Mouse (Mus musculus): ENCODE data around the gene Rtl5.

Rtl5 gene

GRCm38 (mm10) chrX:102066134-102066533 is 5.0 kb downstream of the Rtl5 start:
- DNase-seq (ENCODE audit: low spot score): peak; percentile 25

- DNase-seq (ENCODE audit: low spot score): no peak
Measured at GRCm38 (mm10) chrX:102065213-102065775, 5.8 kb downstream of the Rtl5 start.

GRCm38 (mm10) chrX:102064062-102064461 is 7.0 kb downstream of the Rtl5 start:
- no peak for DNase-seq (ENCODE audit: low spot score)

GRCm38 (mm10) chrX:102060891-102061290 is 10.2 kb downstream of the Rtl5 start:
- no peak for DNase-seq (ENCODE audit: low spot score)

GRCm38 (mm10) chrX:102060243-102060642 is 10.9 kb downstream of the Rtl5 start:
- no peak for DNase-seq (ENCODE audit: low spot score)

GRCm38 (mm10) chrX:102059437-102059836 is 11.7 kb downstream of the Rtl5 start:
- DNase-seq (ENCODE audit: low spot score): no peak

GRCm38 (mm10) chrX:102054009-102054408 is 17.1 kb downstream of the Rtl5 start:
- no peak for DNase-seq (ENCODE audit: low spot score)

GRCm38 (mm10) chrX:102053371-102053770 is 17.7 kb downstream of the Rtl5 start:
- no peak for DNase-seq (ENCODE audit: low spot score)

GRCm38 (mm10) chrX:102051225-102051624 is 19.9 kb downstream of the Rtl5 start:
- no peak for DNase-seq (ENCODE audit: low spot score)

GRCm38 (mm10) chrX:102050552-102050951 is 20.6 kb downstream of the Rtl5 start:
- DNase-seq (ENCODE audit: low spot score): no peak

GRCm38 (mm10) chrX:102042386-102042785 is 28.7 kb downstream of the Rtl5 start:
- no peak for DNase-seq (ENCODE audit: low spot score)

- no peak for DNase-seq (ENCODE audit: low spot score)
Measured at GRCm38 (mm10) chrX:102041562-102041961, 29.5 kb downstream of the Rtl5 start.

- DNase-seq (ENCODE audit: low spot score): no peak
Measured at GRCm38 (mm10) chrX:102037506-102037905, 33.6 kb downstream of the Rtl5 start.

- DNase-seq (ENCODE audit: low spot score): no peak
Measured at GRCm38 (mm10) chrX:102036866-102037361, 34.2 kb downstream of the Rtl5 start.

- no peak for DNase-seq (ENCODE audit: low spot score)
Measured at GRCm38 (mm10) chrX:102035671-102036070, 35.4 kb downstream of the Rtl5 start.

- DNase-seq (ENCODE audit: low spot score): no peak
Measured at GRCm38 (mm10) chrX:102033566-102033965, 37.5 kb downstream of the Rtl5 start.

- no peak for DNase-seq (ENCODE audit: low spot score)
Measured at GRCm38 (mm10) chrX:102032431-102032830, 38.7 kb downstream of the Rtl5 start.

- DNase-seq (ENCODE audit: low spot score): no peak
Measured at GRCm38 (mm10) chrX:102031851-102032250, 39.3 kb downstream of the Rtl5 start.

GRCm38 (mm10) chrX:102024976-102025375 is 46.1 kb downstream of the Rtl5 start:
- no peak for DNase-seq (ENCODE audit: low spot score)

GRCm38 (mm10) chrX:102019471-102020240 is 51.4 kb downstream of the Rtl5 start:
- no peak for DNase-seq (ENCODE audit: low spot score)

GRCm38 (mm10) chrX:102018890-102019289 is 52.2 kb downstream of the Rtl5 start:
- DNase-seq (ENCODE audit: low spot score): no peak

- no peak for DNase-seq (ENCODE audit: low spot score)
Measured at GRCm38 (mm10) chrX:102017213-102017923, 53.7 kb downstream of the Rtl5 start.
